Mouse (Mus musculus) C2C12 (cell line): Measurements from ENCODE around the gene Tssk3.

ENCODE experiments used
- CTCF ChIP-seq: IDR thresholded peaks from one replicate; pipeline ENCODE4 v1.5.1; 2011; ENCODE audit not compliant: control insufficient read depth, insufficient read depth, insufficient read length
- MAX ChIP-seq: IDR thresholded peaks from one replicate; pipeline ENCODE4 v1.6.1; 2011; ENCODE audit warnings: mild to moderate bottlenecking, control low read depth

GRCm38 (mm10) chr4:129525338-129525737 lies 34.5 kb upstream of the Tssk3 start:
- TF ChIP-seq MAX (no peak), CTCF (no peak)
